Mouse (Mus musculus) heart, postnatal 14 days (tissue): ENCODE data around the gene Fgf10. TPM values are rescaled to one million over a fixed set of nuclear protein-coding genes. Genes with fewer than 3 reads are reported as not detected.

Experiments used
- DNase-seq, 2 experiments: peaks; one replicate each; pipeline ENCODE4 v3.0.0; 2021 to 2022
- intact Hi-C: fragments of 180-260 bp; cut with DNase I; formaldehyde crosslinking; loops from one replicate; pipeline ENCODE4 v1.15.1; 2025
- total RNA-seq, 2 experiments: library from RNA; stranded (reverse); gene quantifications; 2 replicates each; pipeline ENCODE4 v1.2.3; 2021

Fgf10 gene
- total RNA-seq, 2 experiments from 2014 or later = 0.37 to 0.60 TPM

DNA sequence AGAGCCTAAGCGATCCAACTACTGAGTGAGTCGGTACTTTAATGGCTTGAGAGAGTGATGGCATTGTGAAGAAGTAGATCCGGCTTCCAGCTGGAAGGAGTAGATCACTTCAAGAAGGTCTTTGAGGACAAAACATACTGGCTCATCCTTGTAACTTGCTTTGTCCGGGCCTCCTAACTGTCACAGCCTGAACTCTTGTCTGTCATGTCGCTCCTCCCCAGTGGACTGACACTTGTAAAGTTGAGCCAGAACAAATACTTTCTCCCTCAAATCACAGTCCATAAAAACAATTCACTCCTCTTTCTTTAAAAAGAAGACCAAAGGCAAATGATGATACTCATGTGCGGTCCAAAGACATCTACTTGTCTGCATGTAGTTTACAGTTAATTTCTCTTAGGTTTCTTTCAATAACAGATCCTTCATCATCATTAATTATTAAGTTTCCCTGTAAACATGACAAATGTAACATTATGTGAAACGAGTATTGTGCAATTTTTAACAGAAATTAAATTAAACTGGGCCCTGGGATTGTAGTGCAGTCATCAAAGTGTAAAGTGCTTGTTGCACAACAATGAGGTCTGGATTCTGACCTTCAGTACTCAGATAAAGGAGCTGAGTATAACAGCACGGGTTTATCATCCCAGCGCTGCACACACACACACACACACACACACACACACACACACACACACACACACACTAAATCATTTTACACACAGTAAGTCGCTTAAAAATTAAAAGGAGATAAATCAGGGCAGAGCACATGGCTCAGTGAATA lies 159.2 kb downstream of the Fgf10 start:
- intact Hi-C loops = no loop called here
- no peak for DNase-seq

GRCm38 (mm10) chr13:118834021-118834420 lies 164.4 kb downstream of the Fgf10 start:
- intact Hi-C loops = no loop called here
- DNase-seq = no peak

DNA sequence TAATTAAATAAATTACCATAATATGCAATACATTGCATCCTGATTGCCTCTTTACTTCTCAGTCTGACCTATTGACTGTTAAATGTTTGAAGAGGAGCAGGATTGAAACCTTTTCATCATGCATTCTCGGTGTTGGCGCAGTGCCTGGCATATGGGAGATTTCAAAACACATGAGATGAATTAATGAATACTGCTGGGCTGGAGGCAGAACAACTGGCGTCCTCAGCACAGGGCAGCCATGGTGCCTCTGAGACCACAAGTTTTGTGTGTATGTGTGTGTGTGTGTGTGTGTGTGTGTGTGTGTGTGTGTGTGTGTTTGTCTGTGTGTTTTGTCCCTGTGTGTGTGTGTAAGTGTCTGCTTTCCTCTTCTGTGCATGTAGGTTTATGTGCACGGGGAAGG lies 165.5 kb downstream of the Fgf10 start:
- intact Hi-C loops = no loop called here
- DNase-seq = no peak
